Mouse (Mus musculus) thymus, adult 18-20 months (tissue): Measurements from ENCODE around the gene P4ha1.

Source experiments
- DNase-seq, 2 experiments: peaks; one replicate each; pipeline ENCODE4 v3.0.0; 2022; ENCODE audit warnings: mixed read lengths in 2 of 2

Gene P4ha1

DNA sequence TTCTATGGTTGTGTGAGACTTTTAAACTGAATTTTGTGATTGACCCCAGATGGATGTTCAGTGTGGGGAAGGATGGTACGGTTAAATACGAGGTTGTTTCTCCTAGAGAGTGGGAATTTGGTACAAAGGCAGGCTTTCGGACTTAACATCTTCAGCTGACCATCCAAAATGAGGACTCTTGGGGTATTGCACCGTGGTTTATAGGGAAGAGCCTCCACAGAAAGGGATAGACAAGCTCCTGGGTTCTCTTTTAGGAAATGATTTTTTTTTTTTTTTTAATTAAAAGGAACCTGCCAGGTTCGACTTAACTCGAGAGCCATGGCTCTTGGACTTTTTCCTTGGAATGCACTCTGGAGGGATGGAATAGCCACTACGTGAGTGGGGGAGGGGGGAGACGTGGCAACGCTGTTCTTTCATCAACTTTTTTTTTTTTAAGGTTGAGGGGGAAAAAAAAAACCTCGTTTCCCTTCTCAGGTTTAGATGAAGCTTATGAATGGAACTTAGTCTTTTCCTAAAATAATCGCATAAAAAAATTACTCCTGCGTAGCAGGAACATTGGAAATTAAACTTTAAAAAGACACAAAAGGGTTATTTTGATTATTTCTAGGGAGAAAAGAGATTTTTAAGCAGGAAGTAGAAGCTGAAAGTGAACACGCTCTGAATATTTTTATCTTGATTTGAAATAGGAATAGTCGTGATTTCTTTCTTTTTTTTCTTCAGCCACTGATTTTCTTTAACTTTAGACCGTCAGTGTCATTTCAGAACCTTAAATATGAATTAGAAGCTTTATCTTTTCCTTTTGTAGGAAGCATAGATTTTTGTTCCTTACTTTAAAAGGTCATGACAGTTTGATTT, 1.4 kb downstream of the P4ha1 start:
- no peak for DNase-seq

DNA sequence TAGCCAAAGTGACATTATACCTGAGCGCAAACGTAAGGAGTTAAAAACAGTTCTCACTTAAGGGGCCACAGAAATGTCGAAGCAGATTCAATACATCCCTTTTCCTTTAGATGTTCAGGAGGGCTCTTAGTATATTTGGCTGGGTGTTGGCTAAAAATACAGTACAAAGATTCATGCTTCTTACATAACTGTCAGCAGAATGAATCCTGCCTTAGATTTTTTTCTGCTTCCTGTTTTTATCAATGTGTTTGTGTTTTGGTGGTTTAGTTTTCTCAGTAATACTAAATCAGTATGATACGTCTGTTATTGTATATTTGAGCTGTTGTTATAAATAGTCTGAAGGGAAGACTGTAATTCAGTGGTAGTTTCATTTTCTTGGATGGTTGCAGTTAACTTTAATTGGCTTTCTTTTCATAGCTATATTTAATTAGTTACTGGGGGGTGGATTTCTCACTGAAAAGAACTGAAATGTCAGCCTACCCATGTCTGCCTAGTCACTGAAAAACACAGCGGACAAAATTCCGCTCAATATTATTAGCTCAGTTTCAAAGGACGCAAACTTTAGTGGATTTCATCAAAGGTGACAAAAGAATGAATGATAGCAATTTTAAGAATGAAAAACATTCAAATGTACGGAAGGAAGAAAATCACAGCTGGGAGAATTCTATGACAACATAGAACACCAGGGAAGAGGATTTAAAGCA, 3.7 kb downstream of the P4ha1 start:
- no peak for DNase-seq

DNA sequence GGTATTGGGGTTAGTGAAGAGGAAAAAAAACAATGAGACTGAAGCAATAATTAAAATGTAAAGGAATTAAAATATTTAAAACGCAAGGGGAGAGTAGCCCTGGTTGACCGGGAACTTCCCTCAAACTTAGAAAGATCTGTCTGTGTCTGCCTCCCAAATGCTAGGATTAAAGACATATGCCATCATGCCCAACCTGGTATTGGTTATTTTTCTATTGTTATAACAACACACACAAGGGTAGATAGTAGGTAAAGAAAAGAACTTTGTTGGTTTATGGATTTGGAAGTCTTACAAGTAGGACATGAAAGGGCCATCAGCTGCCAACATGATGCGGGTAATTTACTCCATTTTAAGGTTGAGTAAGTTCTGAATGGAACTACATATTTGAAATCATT, 4.2 kb downstream of the P4ha1 start:
- no peak for DNase-seq

DNA sequence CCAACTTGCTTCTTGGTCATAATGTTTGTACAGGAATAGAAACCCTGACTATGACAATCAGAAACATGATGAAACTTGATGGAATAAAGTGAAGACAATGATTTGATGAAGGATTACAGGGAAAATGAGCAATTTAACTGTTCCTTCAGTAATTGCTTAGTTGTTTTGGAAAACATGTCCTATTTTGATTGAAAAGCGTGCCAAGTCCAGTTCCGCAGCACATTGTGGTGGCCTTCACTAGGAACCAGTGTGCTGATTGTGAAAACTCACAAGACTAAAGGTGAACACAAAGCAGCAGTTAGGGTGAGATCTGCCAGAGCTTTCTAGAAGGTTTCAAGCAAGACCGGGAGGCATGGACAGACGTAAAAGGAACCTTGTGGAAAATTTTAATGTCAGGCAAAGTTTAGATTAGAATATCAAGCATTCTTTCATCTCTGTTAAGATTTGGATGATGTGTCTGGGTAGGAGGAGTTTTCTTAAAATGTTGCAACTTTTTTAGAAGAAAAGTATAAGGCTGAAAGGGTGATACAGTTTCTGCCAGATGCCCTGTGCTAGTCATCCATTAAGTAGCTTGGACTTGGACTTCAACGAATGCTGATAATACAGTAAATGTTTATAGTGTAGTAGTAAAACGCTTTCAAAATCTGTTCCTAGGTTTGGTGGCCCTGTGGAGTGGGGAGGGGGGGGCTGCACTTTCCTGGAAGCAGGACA, 8.6 kb downstream of the P4ha1 start:
- DNase-seq, result no peak

DNA sequence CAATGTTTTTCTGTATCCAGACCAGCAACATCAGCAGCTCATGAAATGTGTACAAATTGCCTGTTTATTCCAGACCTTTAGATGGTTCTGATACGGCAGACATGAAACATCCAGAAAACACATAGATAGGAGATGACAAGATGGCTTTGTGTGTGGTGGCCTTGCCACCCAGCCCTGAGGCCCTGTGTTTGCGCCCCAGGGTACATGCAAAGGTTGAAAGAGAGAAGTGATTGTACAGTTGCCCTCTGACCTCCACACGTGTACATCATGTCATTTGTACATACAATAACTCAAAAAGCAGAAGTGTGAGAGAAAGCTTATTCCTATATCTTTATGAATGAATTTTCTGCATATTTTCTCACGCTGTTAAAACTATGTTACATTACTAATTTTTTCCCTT, 10.3 kb downstream of the P4ha1 start:
- no peak for DNase-seq

DNA sequence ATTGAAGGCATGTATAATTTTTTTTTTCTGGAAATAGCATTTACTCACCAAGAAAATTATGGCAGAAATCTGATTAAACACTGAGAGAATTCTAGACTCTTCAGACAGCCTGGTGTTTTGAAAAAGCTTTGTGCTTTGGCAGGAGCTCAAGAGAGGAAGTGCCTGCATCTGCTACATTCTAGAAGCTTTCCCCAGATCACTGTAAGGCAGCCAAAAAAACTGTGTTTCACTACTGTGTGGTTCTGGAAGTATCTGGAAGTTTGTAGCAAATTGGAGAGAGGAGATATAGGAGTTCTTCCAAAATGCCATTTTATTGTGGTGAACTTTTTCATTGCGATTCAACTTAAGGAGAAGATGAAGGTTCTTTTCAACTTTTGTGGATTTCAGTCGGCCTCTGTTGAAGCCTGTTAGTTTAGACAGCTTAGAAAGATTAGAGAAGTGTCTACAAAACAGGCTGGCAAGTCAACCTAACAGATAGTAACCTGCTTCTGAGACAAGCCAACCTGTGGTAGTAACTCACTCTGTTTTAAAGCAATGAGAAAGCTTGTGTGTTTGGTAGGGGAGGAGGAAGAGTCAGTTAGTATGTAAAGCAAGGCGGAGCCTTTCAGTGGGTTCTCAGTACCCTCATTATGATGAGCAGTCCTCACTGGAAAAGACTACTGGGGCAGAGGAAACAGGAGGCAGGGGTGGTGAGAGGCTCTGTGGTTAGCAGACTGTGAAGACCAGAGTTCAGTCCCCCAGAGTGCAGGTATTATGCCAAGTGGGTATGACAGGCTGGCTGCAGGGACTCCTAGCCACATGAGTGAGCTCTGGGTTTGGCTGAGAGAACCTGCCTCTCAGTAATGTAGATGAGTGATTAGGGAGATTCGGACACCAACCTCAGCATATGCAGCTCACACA, 12.1 kb downstream of the P4ha1 start:
- no peak for DNase-seq

DNA sequence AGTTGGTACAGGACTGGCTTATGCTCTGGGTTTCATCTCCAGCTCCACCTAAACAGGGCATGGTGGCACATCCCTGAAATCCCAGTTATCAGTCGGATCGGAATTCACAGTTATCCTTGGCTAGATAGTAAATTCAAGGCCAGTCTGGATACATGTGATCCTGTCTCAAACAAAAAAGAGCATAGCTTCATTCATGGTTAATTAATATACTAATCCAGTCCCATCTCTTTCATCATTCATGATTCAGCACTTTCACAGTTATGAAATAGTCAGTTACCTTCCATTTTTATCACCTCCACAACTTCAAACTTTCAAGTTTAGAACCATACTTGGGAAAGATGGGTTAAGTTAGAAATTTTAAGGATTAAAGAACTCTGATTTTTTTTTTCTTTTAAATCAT, 13.0 kb downstream of the P4ha1 start:
- DNase-seq, result no peak

DNA sequence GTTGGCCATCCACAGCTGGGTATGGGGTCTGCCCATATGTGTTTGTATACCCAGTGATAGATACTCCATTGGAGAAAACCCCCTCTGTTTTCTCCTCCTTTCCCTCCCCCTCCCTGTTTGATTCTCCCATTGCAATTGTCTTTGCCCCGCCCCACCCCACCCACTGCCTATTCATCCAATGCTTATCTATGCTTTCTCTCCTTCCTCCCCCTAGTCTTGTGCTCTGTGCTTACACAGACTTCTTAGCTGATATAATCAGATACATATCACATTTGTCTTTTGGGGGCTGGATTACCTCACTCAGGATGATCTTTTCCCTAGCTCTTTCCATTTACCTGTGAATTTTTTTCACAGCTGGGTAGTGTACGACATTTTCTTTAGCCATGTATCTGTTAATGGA, 23.5 kb downstream of the P4ha1 start:
- DNase-seq, result no peak

DNA sequence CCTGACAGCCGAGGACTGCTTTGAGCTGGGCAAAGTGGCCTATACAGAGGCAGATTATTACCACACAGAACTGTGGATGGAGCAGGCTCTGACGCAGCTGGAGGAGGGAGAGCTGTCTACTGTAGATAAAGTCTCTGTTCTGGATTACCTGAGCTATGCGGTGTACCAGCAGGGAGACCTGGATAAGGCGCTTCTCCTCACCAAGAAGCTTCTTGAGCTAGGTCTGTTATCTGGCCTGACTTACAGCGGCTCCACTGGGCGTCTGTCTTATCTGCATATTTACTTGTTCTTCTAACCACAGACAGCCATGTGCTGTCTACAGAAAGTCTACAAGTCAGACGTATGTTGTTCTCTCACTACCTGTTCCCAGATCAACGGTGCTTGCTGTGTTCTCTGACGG, 25.1 kb downstream of the P4ha1 start:
- DNase-seq, result no peak

DNA sequence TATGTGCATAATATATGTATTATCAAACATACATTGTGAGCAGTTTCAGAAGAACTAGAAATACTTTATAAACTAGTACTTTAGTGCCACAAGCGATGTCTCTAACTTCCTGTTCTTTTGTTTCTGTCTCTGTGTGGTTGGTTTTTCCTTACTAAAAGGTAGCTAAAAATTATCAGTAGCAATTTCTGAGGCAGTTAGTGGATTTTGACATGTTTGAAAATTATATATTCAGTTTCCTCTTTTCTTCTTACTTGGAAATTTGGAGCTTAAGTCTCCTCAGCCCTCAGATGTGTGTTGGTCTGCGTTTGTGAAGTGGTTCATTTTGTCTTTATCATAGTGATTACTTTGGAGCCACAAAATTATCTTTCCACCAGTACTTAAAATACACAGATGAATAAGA, 26.4 kb downstream of the P4ha1 start:
- no peak for DNase-seq

DNA sequence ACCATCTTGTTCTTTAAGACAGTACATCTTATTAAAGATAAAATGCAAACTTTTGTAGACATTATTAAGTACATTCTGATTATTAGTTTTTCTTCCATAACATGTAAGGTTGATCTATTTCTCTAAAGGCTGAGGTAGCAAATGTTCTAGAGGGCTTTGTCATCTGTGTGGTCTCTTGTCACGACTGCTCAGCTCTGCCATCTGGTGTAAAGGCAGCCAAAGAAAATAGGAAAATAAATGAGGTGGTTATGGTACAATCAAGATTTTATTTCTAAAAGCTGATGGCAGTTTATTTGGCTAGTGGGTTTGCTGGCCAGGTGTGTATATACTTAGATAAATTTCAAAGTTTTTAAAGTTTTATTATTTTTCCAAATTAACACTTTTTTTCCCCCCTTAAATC, 30.0 kb downstream of the P4ha1 start:
- no peak for DNase-seq

DNA sequence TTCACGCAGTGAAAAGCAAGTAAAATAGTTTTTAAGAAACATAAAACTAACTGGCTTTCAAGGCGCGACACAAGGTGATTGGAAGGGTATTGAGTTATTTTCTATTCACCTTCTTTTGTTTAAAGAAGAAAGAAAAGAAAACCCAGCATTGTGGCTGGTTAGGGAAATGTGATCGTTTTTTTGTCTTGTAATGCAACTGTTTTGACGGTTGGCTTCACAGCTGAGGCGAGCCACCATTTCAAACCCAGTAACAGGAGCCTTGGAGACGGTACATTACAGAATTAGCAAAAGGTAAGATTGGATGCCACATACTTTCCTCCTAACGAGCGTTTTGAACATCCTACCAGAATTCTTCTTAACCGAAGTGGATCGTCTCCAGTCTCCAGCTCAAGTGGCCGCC, 31.0 kb downstream of the P4ha1 start:
- DNase-seq, result no peak

DNA sequence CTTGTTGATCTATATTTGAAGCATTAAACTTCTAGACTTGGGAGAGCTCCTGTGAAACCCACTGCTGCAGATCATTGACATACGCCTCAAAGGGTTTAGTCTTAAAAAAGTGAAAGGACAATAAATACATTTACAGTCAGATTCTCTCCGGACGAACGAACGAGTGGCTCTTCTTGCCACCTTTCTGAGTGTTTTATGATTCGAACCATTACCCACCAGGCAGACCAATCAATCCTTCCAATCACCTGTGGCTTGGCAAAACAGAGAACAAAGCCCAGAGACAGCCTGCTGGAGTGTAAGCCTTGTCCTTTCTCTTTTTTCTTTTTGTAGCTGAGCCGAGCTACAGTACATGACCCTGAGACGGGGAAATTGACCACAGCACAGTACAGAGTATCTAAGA, 31.9 kb downstream of the P4ha1 start:
- no peak for DNase-seq

DNA sequence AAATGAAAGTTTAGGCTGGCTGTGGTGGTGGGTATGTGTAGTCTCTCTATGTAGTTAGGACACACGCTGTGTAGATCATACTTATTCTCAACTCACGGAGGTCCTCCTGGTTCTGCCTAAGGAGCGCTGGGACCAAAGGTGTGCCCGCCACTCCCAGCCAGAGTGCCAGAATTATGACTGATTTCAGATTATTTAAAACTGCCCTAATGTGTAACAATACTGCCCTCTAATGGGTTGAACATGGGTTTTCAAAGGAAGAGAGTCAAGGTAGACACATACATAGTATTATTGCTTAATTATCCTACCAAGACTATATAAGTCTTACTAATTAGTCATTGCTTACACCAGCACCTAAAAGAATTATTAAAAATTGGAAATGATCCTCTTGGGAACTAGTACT, 35.6 kb downstream of the P4ha1 start:
- no peak for DNase-seq

DNA sequence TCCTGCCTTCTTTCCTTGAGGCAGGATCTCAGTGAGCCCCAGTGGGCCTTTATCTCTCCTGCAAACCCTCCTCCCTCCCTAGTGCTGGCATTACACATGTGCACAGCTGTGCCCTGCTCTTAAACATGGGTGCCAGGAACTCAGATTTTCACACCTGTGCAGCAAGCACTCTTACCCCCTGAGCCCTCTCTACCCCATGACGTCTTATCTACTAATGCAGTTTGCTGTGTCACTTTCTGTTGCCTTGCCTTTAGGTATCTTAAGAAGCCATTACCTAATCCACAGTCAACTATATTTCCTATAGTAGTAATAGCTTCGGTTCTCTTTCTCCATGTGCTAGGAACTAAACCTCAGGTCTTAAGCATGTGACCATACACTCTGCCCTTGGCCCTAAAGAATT, 40.1 kb downstream of the P4ha1 start:
- DNase-seq, result no peak

DNA sequence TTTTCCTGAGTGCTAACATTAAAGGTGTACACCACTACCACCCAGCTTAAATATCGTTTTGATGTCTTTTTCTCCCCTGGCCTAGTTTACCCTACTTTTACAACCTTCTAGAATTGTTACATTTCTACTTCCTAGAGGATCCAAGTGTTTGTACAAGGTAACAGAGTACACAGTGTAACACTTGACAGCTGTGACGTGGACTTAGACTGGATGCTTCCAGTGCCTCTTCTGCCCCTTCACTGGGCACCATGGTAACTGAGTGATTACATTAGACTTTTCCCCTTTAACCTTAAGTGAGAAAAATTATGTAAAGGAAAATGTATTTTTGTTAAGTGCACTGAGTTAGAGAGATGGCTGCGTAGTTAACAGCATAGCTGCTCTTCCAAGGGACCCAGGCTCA, 41.5 kb downstream of the P4ha1 start:
- no peak for DNase-seq

DNA sequence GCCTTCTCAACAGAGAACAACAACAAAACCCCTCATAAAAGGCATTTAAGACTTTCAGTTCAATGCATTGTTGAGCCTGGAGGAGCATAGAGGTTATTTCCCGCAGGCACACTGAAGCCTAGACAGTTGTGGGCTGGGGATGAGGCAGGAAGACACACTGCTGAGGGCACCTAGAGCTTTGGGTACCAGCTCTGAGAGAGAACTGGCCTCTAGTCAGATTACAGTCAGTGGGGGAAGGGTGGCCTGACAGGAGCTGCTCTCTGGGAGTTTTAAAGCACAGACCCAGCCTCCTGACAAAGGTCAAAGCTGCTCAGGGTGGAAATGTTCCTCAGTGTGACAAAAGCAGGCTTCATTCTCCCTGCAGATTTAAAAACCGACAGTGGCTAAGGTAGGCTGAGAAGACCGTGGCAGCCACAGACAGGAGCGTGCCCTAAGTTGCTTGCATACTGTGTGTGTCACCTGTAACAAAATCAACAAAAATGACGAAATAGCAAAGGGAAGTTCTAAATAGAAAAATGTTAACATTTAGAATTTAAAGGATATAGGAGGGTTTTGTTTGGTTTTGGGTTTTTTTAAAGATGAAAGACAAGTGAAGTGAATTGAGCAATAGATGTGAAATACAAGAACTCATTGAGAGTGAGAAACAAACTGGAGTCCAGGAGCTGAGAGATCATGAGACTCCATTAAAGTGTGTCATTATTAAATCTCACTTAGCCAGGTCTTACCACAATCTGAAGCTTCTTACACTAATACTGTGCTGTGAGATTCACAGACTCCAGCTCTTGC, 42.9 kb downstream of the P4ha1 start:
- DNase-seq, result no peak

DNA sequence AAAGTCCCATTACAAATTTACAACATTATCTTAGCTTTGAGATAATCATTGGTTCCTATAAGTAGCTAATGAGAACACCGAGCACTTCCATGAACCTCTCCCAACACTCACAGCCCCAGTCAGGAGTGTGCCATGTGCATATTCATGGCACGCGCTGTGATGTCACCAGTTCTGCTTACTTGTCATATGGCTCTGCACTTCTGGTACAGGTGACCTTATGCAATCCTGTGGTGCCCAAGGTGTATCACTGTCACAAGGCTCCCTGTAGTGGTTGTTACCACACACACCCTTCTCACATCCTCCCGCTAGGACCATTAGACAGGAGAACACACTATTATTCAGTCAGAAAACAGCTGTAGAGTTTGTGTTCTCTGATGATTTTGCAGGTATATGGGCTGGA, 43.6 kb downstream of the P4ha1 start:
- DNase-seq, result no peak

DNA sequence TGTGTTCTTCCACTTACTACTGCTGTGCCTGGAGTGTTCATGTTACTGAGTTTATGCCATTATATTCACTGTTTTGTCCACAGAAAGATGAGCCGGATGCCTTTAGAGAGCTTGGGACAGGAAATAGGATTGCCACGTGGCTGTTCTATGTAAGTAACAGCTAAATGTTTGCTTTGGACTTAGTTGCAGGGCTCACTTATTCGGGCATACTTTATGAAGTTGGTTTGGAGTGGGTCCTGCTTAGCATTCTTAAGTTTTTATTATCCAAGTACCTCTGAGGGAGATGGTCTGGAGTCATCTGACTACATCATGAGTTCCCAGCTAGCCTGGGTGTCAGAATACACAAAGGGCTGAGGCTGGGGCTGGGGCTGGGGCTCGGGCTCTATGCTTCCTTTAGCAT, 44.1 kb downstream of the P4ha1 start:
- no peak for DNase-seq

DNA sequence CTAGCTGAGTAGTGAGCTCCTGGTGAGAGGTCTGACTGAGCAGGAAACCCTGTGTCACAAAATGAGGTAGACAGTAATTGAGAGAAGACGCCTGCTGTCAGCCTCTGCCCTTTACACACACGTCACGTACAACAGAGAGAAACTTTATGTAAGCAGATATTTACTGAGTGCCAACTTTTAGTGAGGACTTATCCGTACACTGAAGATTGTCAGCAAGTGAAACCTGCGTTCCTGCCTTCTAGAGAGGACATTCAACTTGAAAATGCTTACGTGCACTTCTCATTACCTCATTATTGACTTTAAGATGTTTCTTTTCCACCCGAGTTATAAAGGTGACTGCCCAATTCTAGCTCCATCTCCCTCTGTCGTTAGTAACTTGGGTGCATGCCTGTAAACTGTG, 45.6 kb downstream of the P4ha1 start:
- no peak for DNase-seq

DNA sequence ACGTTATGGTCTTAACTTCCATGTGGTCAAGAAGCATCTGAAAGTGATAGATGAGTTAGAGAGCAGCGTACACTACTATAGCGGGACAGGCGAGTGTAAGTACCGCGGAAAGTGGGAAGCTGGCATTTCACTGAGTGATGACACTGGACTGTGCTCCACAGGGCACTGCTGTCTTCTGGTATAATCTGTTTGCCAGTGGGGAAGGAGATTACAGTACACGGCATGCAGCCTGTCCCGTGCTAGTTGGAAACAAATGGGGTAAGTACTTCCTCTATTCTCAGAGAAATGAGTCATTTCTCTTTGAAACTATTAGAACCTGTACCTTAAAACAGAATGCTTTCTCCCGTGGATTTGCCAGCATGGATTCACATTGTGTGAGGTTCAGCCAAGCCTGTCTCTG, 46.3 kb downstream of the P4ha1 start:
- no peak for DNase-seq

DNA sequence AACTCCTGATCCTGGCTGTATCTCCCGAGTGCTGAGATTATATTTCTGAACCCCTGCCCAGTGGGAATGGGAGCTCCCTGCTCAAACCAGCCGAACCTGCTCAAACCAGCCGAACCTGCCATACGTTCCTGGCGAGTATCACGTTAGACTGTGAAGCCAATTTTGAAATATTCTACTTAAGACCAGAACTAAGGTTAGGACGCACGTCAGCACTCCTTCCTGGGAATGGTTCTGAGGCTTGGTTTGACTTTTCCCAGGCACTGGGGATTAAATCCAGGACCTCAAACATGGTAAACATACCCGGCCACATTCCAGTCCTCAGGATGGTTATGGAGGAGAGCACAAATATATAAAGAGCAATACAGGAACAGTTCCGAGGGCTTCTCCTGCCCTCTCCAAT, 54.8 kb downstream of the P4ha1 start:
- no peak for DNase-seq
